Mouse (Mus musculus) C2C12 (cell line): ENCODE data around the gene Magel2.

Experiments used
- CEBPB ChIP-seq: IDR thresholded peaks from one replicate; pipeline ENCODE4 v1.6.1; 2011; ENCODE audit warnings: low read depth, mild to moderate bottlenecking, control low read depth, moderate library complexity
- CTCF ChIP-seq: IDR thresholded peaks from one replicate; pipeline ENCODE4 v1.5.1; 2011; ENCODE audit not compliant: control insufficient read depth, insufficient read depth, insufficient read length
- MAX ChIP-seq: IDR thresholded peaks from one replicate; pipeline ENCODE4 v1.6.1; 2011; ENCODE audit warnings: mild to moderate bottlenecking, control low read depth
- MYOD1 ChIP-seq: IDR thresholded peaks from one replicate; pipeline ENCODE4 v1.6.1; 2011; ENCODE audit warnings: low read depth; ENCODE audit not compliant: control insufficient read depth, insufficient read length
- MYOG ChIP-seq: IDR thresholded peaks from one replicate; pipeline ENCODE4 v1.6.1; 2011; ENCODE audit not compliant: control insufficient read depth, insufficient read length; ENCODE audit errors: extremely low read depth
- USF1 ChIP-seq: IDR thresholded peaks from one replicate; pipeline ENCODE4 v1.6.1; 2011; ENCODE audit warnings: low read depth, mild to moderate bottlenecking, control low read depth, moderate library complexity

DNA sequence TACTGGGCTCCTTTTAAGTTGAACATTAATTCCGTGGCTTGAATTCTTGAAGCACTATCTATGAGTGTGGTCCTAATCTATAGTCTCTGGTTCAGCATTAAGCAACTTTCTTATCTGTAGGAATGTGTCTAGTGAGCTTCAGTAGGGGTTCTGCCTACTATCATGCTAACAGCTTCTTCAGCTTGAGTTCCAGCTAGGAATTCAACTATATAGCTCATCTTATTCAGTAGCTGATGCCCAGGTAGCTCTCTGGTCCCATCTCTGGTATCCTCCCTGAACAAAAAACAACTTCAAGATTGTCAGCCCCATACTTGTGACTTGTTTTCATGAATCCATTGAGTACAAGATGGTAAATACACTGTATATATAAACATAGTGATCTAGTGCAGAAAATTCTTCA lies 30.5 kb upstream of the Magel2 start, which contains the start of gene Ndn:
- no peak for TF ChIP-seq CTCF
- TF ChIP-seq MYOD1 = no peak
- no peak for TF ChIP-seq CEBPB
- TF ChIP-seq MYOG = no peak
- TF ChIP-seq MAX = no peak
- TF ChIP-seq USF1 = no peak
